Mouse (Mus musculus) brown adipose tissue, adult 24 weeks (tissue): ENCODE data around the gene Sdad1. TPM values are rescaled to one million over a fixed set of nuclear protein-coding genes. Genes with fewer than 3 reads are reported as not detected.
"Not testable (repeated sequence)": the region's sequence is repeated elsewhere in the genome, so short reads cannot be mapped to it uniquely, and the experiment has no call there.

ENCODE experiments used
- H3K27ac ChIP-seq: fragments of 200-500 bp; replicated peaks from 2 replicates; pipeline ENCODE4 v1.5.1; 2012; ENCODE audit warnings: low read depth, mild to moderate bottlenecking, low read length
- H3K4me1 ChIP-seq: fragments of 200-500 bp; 2 replicates; pipeline ENCODE4 v1.6.1; 2012; ENCODE audit warnings: low read length, mixed read lengths; ENCODE audit not compliant: control insufficient read depth, insufficient read depth, insufficient read length
- H3K4me3 ChIP-seq: fragments of 200-500 bp; 2 replicates; pipeline ENCODE4 v1.5.1; 2012; ENCODE audit warnings: low read depth, mild to moderate bottlenecking, low read length, moderate library complexity; ENCODE audit not compliant: insufficient read depth
- polyA plus RNA-seq: library from polyadenylated mRNA; stranded (reverse); fragments of >200 nt; gene quantifications from 2 replicates; pipeline ENCODE4 v1.2.4, GENCODE M21; 2012; ENCODE audit not compliant: missing spikeins, insufficient read depth, insufficient read length

Sdad1 gene
- 4.2 and 5.8 TPM in 2 replicates for polyA plus RNA-seq

DNA sequence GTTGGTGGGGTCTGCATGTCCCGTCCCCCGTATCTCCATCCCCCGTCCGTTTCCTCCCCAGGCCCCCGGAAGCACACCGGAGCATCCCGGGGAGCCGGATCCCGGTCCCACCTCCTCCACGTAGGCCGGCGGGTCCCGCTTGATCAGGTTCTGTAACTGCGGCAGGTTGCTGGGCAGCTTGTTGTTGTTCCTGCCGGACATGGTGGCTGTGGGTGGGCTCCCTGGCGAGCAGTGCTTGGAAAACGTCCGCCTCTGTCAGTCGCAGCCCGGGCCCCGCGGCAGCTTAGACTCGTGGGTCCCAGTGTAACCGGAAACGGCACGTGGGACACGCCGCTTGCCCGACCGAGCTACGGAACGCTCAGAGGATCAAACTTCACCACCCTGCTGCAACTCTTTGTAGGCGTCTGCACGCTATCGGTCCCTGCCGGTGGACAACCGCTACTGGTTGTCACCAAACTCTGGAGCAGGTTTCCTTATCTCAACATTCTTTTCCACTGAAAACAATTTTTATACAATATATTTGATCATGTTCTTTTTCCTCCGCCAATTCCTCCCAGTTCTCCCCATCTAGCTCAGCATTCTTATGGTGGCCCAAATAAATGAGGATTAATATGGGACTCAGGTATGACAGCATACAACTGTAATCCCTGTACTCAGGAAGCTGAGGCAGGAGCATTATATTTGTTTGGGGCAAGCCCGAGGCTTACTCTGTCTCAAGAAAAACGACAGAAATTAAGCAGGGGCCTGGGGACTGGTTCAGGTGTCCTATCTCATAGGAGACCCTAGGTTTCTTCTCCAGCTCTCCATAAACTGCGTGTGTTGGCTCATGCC, at the start of gene Sdad1:
Gene Sdad1 (minus strand): TSS at position 799 of the 831 bp plus-strand sequence.
- Histone ChIP-seq H3K4me1 (peaks cover 2% of the 10 kb centered on the region; the same call in 1 of the 2 replicates), H3K27ac (peak within 1 kb of the TSS; percentile 45; the same call in 1 of the 2 replicates), H3K4me3 (peak within 1 kb of the TSS; percentile 89)

DNA sequence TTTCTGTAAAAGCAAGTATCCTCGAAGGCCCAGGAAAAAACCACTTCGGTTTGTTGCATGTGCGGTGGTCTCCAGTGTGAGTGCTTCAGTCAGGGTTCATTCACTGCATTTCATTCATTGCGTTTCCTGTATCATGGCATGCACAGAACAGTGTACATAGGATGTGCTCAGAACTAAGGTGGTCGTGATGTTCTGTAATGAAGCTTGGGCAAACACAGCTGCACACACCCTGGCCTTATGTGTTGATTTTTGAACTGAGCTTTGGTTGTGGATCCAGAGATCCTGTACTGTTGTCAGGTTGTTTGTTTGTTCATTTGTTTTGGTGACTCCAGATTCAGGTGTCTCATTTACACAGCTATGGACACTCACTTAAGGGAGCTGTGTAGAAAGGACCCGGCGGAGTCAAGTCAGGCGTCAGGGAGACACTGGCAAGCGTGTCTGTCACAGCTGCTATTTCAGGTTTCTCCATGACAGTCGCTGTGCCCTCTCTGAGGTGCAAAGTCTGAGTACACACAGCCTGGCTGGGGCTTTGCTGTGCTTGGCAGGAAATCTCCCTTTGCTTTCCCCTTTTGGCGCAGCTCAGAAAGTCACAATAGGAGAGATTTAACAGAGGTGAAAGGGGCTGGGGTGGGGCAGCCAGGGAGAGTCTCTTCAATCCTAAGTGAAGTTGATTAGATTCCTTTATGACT, 48.6 kb upstream of the Sdad1 start:
- Histone ChIP-seq H3K4me3 (no peak overlapping the region), H3K4me1 (no peaks in the 10 kb centered on the region), H3K27ac (no peak overlapping the region)

DNA sequence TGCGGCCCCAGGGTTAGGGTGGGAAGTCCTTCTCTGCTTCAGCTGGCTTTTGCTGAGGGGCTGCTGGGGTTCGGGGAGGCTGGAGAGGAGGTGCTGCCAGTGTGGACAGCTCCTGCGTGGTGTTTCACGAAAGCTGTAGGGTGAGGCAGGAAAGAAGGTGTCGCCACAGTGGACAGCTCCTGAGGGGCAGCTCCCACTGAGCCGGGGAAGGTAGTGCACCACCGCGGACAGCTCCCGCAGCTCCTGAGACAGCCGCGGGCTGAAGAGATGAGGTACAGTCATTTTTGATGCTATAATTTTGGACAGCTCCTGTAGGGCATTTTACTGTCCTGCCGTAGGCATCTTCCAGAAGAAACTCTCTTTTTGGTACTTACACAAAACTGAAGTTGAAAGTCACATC, 47.8 kb upstream of the Sdad1 start:
- Histone ChIP-seq H3K27ac (no peak overlapping the region), H3K4me1 (peaks cover under 1% of the 10 kb centered on the region; the same call in 1 of the 2 replicates), H3K4me3 (no peak overlapping the region)

DNA sequence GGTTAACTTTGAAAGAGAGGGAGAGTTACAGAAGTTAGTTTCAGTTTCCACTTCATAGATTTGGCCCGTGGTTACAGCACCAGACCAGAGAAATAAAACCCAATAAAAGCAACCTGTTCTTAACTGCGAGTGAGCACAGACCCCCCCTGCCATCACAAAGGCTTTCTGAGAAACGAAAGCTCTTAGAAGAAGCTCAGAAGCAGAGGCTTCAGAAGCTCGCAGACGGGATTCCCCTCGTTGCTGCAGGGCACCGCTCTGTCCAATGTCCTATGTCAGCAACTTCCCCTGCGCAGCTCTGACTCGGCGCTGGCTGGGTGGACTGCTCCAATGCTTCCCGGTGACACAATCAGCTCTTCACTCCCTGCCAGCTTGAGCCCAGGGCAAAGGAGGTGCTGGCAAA, 43.2 kb upstream of the Sdad1 start:
- Histone ChIP-seq H3K4me3 (peak overlapping the region; percentile 66), H3K27ac (peak overlapping the region; percentile 84), H3K4me1 (peaks cover 8% of the 10 kb centered on the region)

DNA sequence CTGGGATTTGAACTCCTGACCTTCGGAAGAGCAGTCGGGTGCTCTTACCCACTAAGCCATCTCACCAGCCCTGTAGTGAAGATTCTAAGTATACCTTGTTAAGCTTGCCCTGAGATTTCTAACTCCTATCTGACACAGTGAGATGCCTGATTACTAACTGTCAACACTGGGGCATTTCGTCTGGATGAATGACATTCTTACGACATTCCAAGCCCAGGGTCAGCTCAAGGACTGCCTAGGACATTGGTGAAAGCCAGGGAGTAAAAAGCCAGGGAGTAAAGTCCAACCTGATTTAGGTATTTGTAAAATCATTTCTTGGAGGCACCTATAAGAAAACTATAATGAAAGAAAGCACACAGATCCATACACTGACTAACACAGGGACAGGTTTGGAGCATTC, 42.4 kb upstream of the Sdad1 start:
- peak overlapping the region; percentile 12; the same call in 1 of the 2 replicates for H3K4me3 ChIP-seq

DNA sequence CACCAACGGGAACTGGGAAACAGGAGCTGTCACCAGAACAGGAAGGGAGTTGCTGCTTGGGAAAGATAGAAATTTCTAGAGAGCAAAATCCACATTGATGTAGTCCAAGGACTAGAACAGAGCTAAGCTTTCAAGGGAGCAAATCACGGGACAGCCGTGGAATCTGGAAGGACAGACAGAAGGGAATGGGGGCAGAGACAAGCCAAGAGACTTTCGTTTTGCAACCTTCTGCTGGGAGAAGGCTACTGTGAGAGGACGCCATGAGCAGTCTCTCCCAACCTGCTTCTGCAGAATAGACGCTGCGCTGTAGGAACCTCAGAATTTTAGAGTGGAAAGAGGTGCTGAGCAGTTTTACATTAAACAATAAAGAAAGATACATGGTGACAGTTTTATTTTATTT, 39.5 kb upstream of the Sdad1 start:
- H3K4me3 ChIP-seq = no peak overlapping the region
- H3K4me1 ChIP-seq = peaks cover 13% of the 10 kb centered on the region
- H3K27ac ChIP-seq = peak overlapping the region; percentile 64

More for the DNA sequence above, 42.4 kb upstream of the Sdad1 start:
- H3K4me1 ChIP-seq = not testable (repeated sequence)
- H3K27ac ChIP-seq = peak overlapping the region; percentile 84

DNA sequence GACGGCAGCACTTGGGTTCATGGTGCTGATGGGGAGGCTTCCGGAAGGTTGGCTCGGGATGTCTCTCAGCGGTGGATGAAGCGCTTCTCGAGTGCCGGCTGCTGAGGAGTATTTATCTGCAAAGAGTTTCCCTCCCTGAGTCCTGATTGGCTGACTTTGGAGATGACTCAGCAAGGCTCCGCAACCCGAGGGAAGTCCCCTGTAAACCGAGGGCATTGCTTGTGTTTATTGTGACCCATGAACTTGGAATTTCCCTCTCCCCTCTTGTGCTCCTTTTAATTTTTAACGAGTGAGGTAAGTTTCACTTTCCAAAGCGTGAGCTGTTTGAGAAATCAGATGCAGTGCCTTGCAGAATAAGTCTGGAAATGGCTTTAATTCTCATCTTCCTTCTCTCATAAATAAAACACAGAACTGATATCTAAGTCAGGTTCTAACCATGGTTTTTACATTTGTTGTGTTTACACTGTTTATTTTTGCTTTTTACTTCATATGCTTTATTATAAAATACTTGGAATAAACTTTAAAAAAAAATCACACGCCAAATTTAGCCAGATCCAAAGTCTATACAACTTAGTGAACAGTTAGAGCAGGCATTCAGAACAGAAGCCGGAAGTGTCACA, 38.6 kb upstream of the Sdad1 start, which contains the start of gene Cxcl10:
Gene Cxcl10 (minus strand): TSS at position 96 of the 620 bp plus-strand sequence.
- peak within 1 kb of the TSS; percentile 46 for H3K4me3 ChIP-seq
- peaks cover 13% of the 10 kb centered on the region for H3K4me1 ChIP-seq
- H3K27ac ChIP-seq = peak within 1 kb of the TSS; percentile 64

DNA sequence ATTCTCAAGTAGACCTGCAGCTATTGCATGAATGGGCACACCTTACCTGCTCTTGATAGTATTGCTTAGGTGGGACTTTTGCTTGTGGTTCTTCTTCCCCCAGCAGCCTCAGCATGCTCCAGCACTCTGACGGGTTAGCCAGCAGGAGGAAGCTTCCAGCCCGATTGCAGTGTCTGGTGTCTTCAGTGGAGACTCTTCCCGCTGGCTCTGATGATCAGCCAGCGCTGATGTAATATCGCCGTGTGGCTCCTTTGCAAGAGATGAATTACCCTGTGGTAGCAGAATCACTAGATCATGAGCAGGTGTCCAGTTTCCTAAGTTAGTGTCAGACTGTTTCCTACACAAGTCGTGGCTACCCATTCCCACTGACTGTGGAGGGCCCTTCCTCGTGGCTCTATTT, 34.7 kb upstream of the Sdad1 start:
- no peak overlapping the region for H3K4me3 ChIP-seq

DNA sequence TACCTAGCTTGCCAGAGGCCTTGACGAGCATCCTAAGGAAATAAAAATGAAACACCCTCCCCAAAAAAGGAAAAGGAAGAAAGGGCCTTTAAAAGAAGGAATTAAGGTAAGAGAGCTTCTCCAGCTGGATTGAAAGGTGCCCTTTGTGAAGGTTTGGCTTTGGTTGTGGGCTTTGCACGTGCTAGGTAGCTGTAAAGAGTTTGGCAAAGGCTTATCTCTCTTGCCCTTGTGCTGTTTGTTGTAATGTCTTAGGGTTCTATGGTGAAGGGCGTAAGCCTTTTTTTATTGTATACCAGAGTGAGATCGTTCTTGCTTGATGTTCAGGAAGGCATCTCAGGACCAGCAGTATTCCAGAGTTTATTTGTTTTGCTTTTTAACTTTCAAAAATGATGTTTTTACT, 30.3 kb upstream of the Sdad1 start:
- Histone ChIP-seq H3K27ac (peak overlapping the region; percentile 88), H3K4me3 (no peak overlapping the region), H3K4me1 (peaks cover 13% of the 10 kb centered on the region)

More for the DNA sequence above, 34.7 kb upstream of the Sdad1 start:
- Histone ChIP-seq H3K27ac (no peak overlapping the region), H3K4me1 (peaks cover 21% of the 10 kb centered on the region)

DNA sequence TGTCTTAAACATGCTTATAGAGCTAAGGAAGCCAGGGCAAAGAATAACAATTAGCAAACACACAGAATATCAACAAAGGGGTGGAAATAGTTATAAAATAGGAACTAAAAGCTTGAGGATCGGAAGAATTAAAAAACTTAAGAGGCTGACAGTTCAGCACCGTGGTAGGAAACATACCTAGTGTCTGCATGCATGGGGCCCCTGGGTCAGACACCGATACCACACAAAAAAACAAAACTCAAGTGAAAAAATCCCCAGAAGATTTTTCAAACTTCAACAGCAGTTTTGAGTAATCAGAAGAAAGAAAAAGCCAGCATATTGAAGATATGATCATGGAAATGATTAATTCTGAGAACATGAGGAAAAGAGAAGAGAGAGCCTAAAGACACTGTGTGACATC, 26.5 kb upstream of the Sdad1 start:
- Histone ChIP-seq H3K4me3 (no peak overlapping the region), H3K4me1 (peaks cover 14% of the 10 kb centered on the region), H3K27ac (no peak overlapping the region)

DNA sequence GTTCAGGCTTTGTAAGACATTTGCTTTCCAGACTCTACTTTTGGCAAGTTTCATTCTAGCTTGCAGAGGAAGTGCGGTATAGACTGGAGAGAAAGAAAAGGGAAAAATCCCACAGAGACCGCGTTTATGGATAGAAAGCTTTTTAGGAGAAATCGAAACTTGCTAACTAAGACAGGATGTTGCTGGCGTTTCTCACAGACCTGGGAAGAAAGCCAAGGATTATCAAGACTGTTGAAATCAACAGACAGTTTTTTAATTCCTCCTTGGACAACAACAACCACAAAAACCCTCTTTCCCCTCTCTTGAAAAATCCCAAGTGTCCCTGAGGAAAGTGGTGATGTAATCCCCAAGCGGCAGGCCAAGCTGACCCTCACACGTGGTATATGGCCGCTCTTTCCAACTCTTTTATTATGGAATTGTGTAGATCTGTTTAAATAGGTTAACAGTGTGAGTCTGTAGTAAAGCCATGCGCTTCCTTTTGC, 22.1 kb upstream of the Sdad1 start:
- Histone ChIP-seq H3K4me1 (peaks cover 9% of the 10 kb centered on the region), H3K27ac (peak overlapping the region; percentile 98), H3K4me3 (peak overlapping the region; percentile 61)

DNA sequence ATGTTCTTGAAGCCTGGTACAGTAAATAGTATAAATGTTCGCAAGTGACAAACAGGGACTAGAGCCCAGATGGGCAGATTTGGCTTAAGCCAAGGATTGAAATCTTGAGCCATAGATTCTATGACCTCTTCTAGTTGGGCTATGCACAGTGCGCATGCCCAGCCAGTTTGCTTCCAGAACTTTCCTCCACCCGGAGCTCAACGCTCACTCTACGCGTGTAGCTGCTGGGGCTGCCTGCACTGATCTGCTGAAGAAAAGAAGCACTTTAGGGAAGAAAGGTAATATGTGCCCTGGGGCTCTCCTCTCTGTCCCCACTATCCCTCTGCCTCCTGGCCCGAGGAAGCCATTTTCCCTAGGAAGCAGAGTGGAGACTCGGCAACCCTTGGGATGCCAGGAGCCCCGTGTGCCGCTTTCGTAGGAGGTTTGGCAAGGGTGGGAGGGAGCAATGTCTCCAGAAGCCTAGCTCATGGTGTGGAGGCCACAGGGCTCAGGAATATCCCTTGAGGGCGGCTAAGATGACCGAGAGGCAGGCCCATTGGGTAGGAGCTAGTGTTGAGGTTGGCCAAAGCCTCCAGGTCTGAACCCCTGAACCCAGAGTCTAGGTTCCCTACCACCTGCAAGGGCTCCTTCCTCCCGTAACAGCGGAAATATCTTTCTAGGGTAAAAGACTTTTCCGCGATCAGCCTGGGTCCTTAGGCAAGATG, 21.5 kb upstream of the Sdad1 start, which contains the start of gene Art3:
Gene Art3 (plus strand): TSS at position 193 of the 704 bp plus-strand sequence.
- Histone ChIP-seq H3K27ac (peak within 1 kb of the TSS; percentile 98), H3K4me1 (peaks cover 9% of the 10 kb centered on the region), H3K4me3 (peak within 1 kb of the TSS; percentile 61)

DNA sequence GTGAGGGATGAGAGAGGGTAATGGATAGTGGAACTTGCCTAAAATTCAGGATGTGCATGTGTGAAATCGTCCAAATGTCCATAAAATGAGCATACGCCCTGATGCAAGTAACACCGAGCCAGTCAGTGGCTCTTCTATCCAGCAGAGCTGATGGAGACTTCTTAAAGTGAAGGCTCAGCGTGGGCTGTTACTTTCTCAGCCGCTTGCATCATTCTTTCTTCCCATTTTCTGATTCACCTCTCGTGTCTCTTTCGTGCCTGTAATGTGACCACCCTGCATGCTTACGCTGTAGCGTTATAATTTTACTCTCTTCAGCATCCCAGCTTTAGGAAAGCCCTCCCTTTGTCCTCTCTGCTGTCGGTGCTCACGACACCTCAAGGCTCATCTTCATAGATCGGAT, 20.8 kb upstream of the Sdad1 start:
- Histone ChIP-seq H3K27ac (peak overlapping the region; percentile 98), H3K4me3 (no peak overlapping the region)

DNA sequence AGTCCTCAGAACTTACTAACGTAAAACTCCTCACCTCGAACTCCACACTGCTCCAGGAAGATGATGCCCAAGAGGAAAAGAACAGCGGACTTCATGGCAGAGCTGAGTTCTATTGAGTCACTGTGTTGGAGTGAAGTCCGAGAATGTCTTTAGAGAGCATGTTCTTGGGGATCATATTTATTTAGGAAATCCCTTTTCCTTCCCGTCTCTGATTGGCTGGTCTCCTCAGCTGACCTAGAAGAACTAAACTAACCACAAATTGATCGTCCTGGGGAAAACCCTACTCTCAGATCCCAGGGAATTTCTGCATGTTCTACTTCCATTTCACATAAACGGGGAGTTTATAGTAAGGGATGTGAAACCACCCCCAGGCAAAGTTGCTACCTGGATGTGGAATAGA, 17.6 kb upstream of the Sdad1 start, which contains the start of gene Cxcl9:
Gene Cxcl9 (minus strand): TSS at position 151 of the 400 bp plus-strand sequence.
- H3K4me1 ChIP-seq = peaks cover 13% of the 10 kb centered on the region
- H3K27ac ChIP-seq = peak within 1 kb of the TSS; percentile 67
- H3K4me3 ChIP-seq = peak within 1 kb of the TSS; percentile 47

More for the DNA sequence above, 20.8 kb upstream of the Sdad1 start:
- peaks cover 9% of the 10 kb centered on the region for H3K4me1 ChIP-seq
